Mouse (Mus musculus) heart, embryonic 16.5 days (tissue): ENCODE measurements around the gene Rnf44. TPM values are rescaled to one million over a fixed set of nuclear protein-coding genes. Genes with fewer than 3 reads are reported as not detected.

Experiments
- ATAC-seq: fragments of 200-750 bp; cut with Nextera tagmentation; replicated peaks from 2 replicates; pipeline ENCODE4 v1.8.0; 2017; ENCODE audit warnings: moderate number of reproducible peaks; ENCODE audit not compliant: insufficient read depth, low FRiP score; ENCODE audit errors: extremely low read depth
- H3K27ac ChIP-seq: fragments of 300-500 bp; sonication (generic); 2 replicates; pipeline ENCODE4 v1.5.1; 2014; ENCODE audit warnings: mild to moderate bottlenecking, low read length, control low read depth, moderate library complexity
- H3K27me3 ChIP-seq: fragments of 300-500 bp; sonication (generic); 2 replicates; pipeline ENCODE4 v1.6.1; 2014; ENCODE audit warnings: low read length, mixed read lengths; ENCODE audit not compliant: control insufficient read depth, insufficient read depth
- H3K36me3 ChIP-seq: fragments of 300-500 bp; sonication (generic); 2 replicates; pipeline ENCODE4 v1.6.1; 2014; ENCODE audit not compliant: control insufficient read depth, insufficient read depth
- H3K4me1 ChIP-seq: fragments of 300-500 bp; sonication (generic); 2 replicates; pipeline ENCODE4 v1.6.1; 2014; ENCODE audit warnings: low read length, mixed read lengths; ENCODE audit not compliant: control insufficient read depth, insufficient read depth
- H3K4me2 ChIP-seq: fragments of 300-500 bp; sonication (generic); 2 replicates; pipeline ENCODE4 v1.6.1; 2014; ENCODE audit warnings: low read depth, mild to moderate bottlenecking, control low read depth, low read length
- H3K4me3 ChIP-seq: fragments of 300-500 bp; sonication (generic); 2 replicates; pipeline ENCODE4 v1.5.1; 2014; ENCODE audit warnings: mild to moderate bottlenecking, control low read depth, low read length
- H3K9ac ChIP-seq: fragments of 300-500 bp; sonication (generic); 2 replicates; pipeline ENCODE4 v1.6.1; 2014; ENCODE audit warnings: low read length, control low read depth
- H3K9me3 ChIP-seq: fragments of 300-500 bp; sonication (generic); replicated peaks from 2 replicates; pipeline ENCODE4 v1.6.1; 2016; ENCODE audit warnings: low read length; ENCODE audit not compliant: control insufficient read depth
- WGBS: fragments of 180-500 bp; shearing (Covaris S2); extraction: QIAGEN DNeasy Blood & Tissue Kit; methylation state at CpG from one replicate; pipeline ENCODE4 v1.1.7; 2014; 5-methylcytosine and 5-hydroxymethylcytosine counted together
- polyA plus RNA-seq: library from polyadenylated mRNA; unstranded; fragments of >200 nt; fragmentation: Nextera tagmentation; extraction: Ambion mirVana; gene quantifications from 2 replicates; pipeline ENCODE4 v1.2.1, GENCODE M21; 2015

The Rnf44 gene
- polyA plus RNA-seq, 1 experiment from 2014 or later, result 42.7 TPM

DNA sequence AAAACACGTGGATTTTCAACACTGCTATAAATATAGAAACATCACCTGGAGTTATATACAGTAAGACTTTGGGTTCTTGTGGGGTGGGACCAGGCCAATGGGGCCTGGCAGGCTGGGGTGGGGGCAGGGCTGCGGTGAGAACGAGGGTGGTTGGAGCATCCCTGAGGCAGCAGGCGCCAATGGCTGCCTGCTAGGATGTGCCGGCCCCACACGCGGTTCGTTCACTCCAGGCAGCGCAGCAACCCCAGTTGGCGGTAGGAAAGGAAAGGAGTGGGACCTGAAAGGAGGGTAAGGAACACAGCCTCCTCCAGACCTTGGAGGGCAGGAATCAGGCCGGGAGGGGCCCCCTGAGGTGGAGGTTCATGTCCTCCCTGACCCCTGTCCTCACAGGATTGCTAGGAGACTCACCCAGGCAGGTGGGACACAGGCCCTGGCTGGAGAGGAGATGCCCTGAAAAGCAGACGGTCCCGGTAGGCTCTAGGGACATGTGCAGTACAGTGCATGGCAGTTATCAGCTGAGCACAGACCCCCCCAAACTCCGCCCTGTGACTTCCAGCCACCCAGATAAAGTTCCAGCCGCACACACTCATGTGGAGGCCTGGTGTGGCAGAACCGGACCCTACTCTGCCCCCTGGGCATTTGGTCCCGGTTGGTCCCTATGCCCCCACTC is 13.4 kb downstream of the Rnf44 start:
- 75% methylated on average over 17 of the region's 17 CpGs for WGBS
- H3K4me1 ChIP-seq, result peaks cover 16% of the 10 kb centered on the region
- no peaks in the 10 kb centered on the region for H3K9me3 ChIP-seq
- no peak overlapping the region for H3K9ac ChIP-seq
- ATAC-seq, result no peak
- no peak overlapping the region for H3K27ac ChIP-seq
- peaks cover 39% of the 10 kb centered on the region for H3K36me3 ChIP-seq
- no peak overlapping the region for H3K4me3 ChIP-seq
- H3K4me2 ChIP-seq, result no peak overlapping the region
- no peaks in the 10 kb centered on the region for H3K27me3 ChIP-seq

DNA sequence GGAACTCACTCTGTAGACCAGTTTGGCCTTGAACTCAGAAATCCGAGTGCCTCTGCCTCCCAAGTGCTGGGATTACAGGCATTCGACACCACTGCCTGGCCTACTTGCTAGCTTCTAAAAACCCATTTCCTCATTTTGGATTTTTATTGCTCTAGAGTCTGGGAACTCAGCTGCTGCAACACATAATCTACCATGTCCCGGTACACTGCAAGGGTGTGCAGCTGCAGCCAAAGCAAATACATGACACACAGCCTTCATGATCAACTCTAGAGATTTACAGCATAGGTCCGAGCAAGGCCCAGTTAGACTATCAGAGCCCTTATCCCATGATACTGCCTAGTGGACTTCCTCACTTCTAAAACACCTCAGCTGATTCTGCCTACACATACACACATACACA is 15.4 kb downstream of the Rnf44 start:
- H3K27ac ChIP-seq, result no peak overlapping the region
- no peak overlapping the region for H3K4me3 ChIP-seq
- H3K4me2 ChIP-seq, result no peak overlapping the region
- H3K9ac ChIP-seq, result no peak overlapping the region
- no peak for ATAC-seq
- H3K36me3 ChIP-seq, result peaks cover 33% of the 10 kb centered on the region
- H3K27me3 ChIP-seq, result no peaks in the 10 kb centered on the region
- no peaks in the 10 kb centered on the region for H3K9me3 ChIP-seq
- WGBS, result 67% methylated on average over 4 of the region's 4 CpGs
- H3K4me1 ChIP-seq, result no peaks in the 10 kb centered on the region

GRCm38 (mm10) chr13:54675895-54676590 is 17.7 kb downstream of the Rnf44 start:
- Histone ChIP-seq H3K27me3 (no peaks in the 10 kb centered on the region), H3K9me3 (no peaks in the 10 kb centered on the region), H3K36me3 (peaks cover 12% of the 10 kb centered on the region), H3K4me1 (no peaks in the 10 kb centered on the region), H3K9ac (no peak overlapping the region), H3K4me3 (no peak overlapping the region), H3K4me2 (no peak overlapping the region), H3K27ac (no peak overlapping the region)
- WGBS, result 60% methylated on average over 11 of the region's 11 CpGs
- ATAC-seq, result no peak

GRCm38 (mm10) chr13:54670491-54670890 is 23.2 kb downstream of the Rnf44 start:
- H3K9ac ChIP-seq, result no peak overlapping the region
- no peak overlapping the region for H3K27ac ChIP-seq
- 62% methylated on average over 2 of the region's 2 CpGs for WGBS
- no peaks in the 10 kb centered on the region for H3K27me3 ChIP-seq
- no peaks in the 10 kb centered on the region for H3K4me1 ChIP-seq
- H3K9me3 ChIP-seq, result no peaks in the 10 kb centered on the region
- H3K4me3 ChIP-seq, result no peak overlapping the region
- no peaks in the 10 kb centered on the region for H3K36me3 ChIP-seq
- ATAC-seq, result no peak
- no peak overlapping the region for H3K4me2 ChIP-seq

- no peak overlapping the region for H3K4me2 ChIP-seq
- no peaks in the 10 kb centered on the region for H3K27me3 ChIP-seq
- no peak overlapping the region for H3K27ac ChIP-seq
- peaks cover 23% of the 10 kb centered on the region for H3K36me3 ChIP-seq
- 93% methylated on average over 7 of the region's 7 CpGs for WGBS
- H3K9ac ChIP-seq, result no peak overlapping the region
- no peak for ATAC-seq
- no peaks in the 10 kb centered on the region for H3K4me1 ChIP-seq
- H3K9me3 ChIP-seq, result no peaks in the 10 kb centered on the region
- no peak overlapping the region for H3K4me3 ChIP-seq
Observed at GRCm38 (mm10) chr13:54665062-54665461, 28.6 kb downstream of the Rnf44 start.

GRCm38 (mm10) chr13:54664509-54664908 is 29.2 kb downstream of the Rnf44 start:
- H3K27me3 ChIP-seq, result no peaks in the 10 kb centered on the region
- peaks cover 24% of the 10 kb centered on the region for H3K36me3 ChIP-seq
- H3K4me1 ChIP-seq, result no peaks in the 10 kb centered on the region
- no peak overlapping the region for H3K4me3 ChIP-seq
- H3K4me2 ChIP-seq, result no peak overlapping the region
- H3K27ac ChIP-seq, result no peak overlapping the region
- no peaks in the 10 kb centered on the region for H3K9me3 ChIP-seq
- H3K9ac ChIP-seq, result no peak overlapping the region
- WGBS, result 93% methylated on average over 1 of the region's 1 CpGs
- no peak for ATAC-seq

DNA sequence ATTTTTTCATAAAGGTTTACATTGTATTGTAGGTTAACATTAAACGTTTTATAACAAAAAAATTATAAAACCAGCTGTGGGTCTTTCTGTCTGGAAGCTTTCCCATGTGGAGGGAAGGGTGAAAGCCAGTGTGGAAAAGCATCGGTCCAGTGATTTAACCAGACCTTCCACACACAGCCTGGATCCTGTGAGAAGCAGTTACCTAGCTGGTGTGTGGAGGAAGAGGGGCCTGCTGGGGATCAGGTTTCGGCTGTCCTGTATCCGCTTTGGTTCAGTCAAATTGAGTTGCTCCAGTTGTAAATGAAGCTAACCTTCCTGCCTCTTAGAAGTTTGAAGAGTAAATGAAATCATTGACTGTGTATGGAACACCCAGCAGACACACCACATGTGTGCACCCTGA is 29.7 kb downstream of the Rnf44 start:
- Histone ChIP-seq H3K4me3 (no peak overlapping the region), H3K36me3 (peaks cover 25% of the 10 kb centered on the region), H3K4me1 (no peaks in the 10 kb centered on the region), H3K9ac (no peak overlapping the region), H3K27me3 (no peaks in the 10 kb centered on the region), H3K27ac (no peak overlapping the region), H3K4me2 (no peak overlapping the region), H3K9me3 (no peaks in the 10 kb centered on the region)
- ATAC-seq, result no peak
- 79% methylated on average over 4 of the region's 4 CpGs for WGBS

- WGBS, result 88% methylated on average over 12 of the region's 12 CpGs
- no peak for ATAC-seq
- Histone ChIP-seq H3K27me3 (no peaks in the 10 kb centered on the region), H3K9ac (no peak overlapping the region), H3K4me3 (no peak overlapping the region), H3K9me3 (no peaks in the 10 kb centered on the region), H3K27ac (no peak overlapping the region), H3K4me1 (no peaks in the 10 kb centered on the region), H3K4me2 (no peak overlapping the region), H3K36me3 (peaks cover 48% of the 10 kb centered on the region)
Observed at GRCm38 (mm10) chr13:54661358-54661757, 32.3 kb downstream of the Rnf44 start.

- H3K4me1 ChIP-seq, result no peaks in the 10 kb centered on the region
- H3K36me3 ChIP-seq, result peaks cover 52% of the 10 kb centered on the region
- H3K27me3 ChIP-seq, result no peaks in the 10 kb centered on the region
- no peak overlapping the region for H3K9ac ChIP-seq
- H3K9me3 ChIP-seq, result no peaks in the 10 kb centered on the region
- no peak overlapping the region for H3K27ac ChIP-seq
- H3K4me2 ChIP-seq, result no peak overlapping the region
- WGBS, result 75% methylated on average over 5 of the region's 5 CpGs
- H3K4me3 ChIP-seq, result no peak overlapping the region
- ATAC-seq, result no peak
Observed at GRCm38 (mm10) chr13:54660877-54661276, 32.8 kb downstream of the Rnf44 start.
